Mouse (Mus musculus) cortical plate, adult 2 months (tissue): ENCODE data around the gene Etfrf1.

Experiments
- CTCF ChIP-seq: fragments of 200-500 bp; IDR thresholded peaks from 2 replicates; pipeline ENCODE4 v1.5.1; 2011; ENCODE audit warnings: mild to moderate bottlenecking, control low read depth, low read length; ENCODE audit not compliant: insufficient read depth; ENCODE audit errors: extremely low read depth
- POLR2A ChIP-seq: fragments of 200-500 bp; IDR thresholded peaks from 2 replicates; pipeline ENCODE4 v1.6.1; 2011; ENCODE audit warnings: mild to moderate bottlenecking, low read length, control low read depth; ENCODE audit not compliant: insufficient read depth; ENCODE audit errors: extremely low read depth

- TF ChIP-seq CTCF = no peak
- no peak for TF ChIP-seq POLR2A
Measured at GRCm38 (mm10) chr6:145197949-145198686, 12.8 kb upstream of the Etfrf1 start.
